Mouse (Mus musculus) layer of hippocampus, adult 11-12 months (tissue): ENCODE measurements around the gene N4bp3.
"Not testable (repeated sequence)": the region's sequence is repeated elsewhere in the genome, so short reads cannot be mapped to it uniquely, and the experiment has no call there.

Experiments used
- DNase-seq: peaks from one replicate; pipeline ENCODE4 v3.0.0; 2022; ENCODE audit warnings: low spot score

N4bp3 gene

GRCm38 (mm10) chr11:51650691-51651515 is at the start of gene N4bp3, which contains the start of gene D930048N14Rik:
N4bp3 (minus strand) TSS chr11:51650842.
D930048N14Rik (plus strand) TSS chr11:51650954.
- DNase-seq: no peak

DNA sequence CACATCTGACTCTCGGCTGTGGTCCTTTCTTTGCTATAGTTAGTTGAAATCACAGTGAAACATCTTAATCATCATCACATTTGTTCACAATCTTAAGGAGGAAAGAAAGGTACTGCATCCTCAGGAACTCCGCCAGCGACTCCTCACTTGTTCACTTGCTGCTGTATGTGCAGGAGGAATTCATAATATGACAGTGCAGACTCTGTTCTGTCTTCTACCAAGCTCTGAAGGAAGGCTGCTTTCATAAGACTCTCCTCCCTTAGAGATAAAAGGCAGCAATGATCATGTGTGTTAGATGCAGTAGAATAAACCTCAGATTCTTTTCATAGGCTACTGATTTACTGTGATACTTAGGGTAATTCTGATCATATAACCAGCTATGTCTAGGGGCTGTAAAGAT is 44.3 kb upstream of the N4bp3 start:
- DNase-seq: no peak

DNA sequence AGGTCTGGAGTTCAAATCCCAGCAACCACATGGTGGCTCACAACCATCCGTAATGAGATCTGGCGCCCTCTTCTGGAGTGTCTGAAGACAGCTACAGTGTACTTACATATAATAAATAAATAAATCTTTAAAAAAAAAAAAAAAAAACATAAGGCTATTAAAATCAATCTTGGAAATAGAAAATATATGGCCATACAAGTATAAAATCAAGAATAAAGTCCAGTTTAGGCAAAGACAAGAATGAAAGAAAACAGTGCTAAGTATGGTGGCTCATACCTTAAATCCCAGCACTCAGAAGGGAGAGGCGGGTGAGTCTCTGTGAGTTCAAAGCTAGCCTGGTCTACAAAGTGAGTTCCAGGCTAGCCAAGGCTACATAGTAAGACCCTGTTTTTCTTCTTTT is 40.0 kb upstream of the N4bp3 start:
- not testable (repeated sequence) for DNase-seq

GRCm38 (mm10) chr11:51689343-51689742 is 38.7 kb upstream of the N4bp3 start:
- no peak for DNase-seq

GRCm38 (mm10) chr11:51688330-51689328 is 38.0 kb upstream of the N4bp3 start, which contains the start of gene 0610009B22Rik:
0610009B22Rik (minus strand) TSS chr11:51688874.
- DNase-seq: peak; percentile 99

DNA sequence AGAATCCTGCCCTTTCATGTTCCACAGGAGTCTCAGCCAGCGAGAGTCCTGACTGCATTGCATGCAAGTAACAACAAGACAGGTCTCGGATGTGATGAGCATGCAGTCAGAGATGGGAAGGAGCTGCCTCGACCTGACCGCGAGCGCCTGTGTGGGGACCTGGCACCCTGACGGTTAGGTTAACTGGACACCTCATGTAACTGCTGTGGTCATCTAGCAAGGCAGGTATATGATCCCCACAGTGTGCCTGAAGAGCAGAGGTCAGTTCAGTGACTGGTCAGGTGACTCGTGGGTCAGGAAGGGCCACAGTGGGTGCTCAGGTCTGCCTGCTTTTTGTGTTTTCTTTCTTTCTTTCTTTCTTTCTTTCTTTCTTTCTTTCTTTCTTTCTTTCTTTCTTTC is 31.3 kb upstream of the N4bp3 start:
- DNase-seq: no peak

DNA sequence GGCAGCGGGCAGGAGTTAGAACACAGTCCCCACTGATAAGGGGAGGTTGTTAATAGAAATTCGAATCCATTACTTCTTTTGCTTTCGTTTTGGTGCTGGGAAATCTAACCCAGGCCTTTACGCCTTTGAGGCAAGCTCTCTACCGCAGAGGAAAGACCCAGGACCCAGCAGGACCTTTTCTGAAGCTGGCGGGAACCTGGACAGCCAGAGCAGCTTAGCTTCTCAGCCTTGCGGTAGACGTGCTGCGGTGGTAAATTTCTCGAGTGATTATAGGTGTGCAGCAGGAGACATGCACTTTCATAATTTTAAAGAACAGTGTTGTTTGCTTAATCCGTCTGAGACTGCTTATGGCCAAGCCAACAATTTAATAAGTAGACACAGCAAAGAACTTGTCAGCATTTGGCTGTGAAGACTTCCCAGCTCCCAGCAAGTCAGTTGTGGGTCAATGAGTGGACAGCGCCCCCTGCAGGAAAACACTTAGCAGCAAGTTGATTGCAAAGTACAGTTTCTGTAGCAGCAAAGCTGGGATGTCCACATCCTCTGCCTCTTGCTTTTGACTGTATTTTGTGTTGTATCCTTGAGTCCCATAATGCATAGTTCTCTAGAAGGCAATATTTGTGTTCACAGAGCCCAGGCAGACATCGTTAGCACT is 30.8 kb upstream of the N4bp3 start:
- peak; percentile 87 for DNase-seq

GRCm38 (mm10) chr11:51679466-51679865 is 28.8 kb upstream of the N4bp3 start:
- DNase-seq: no peak

DNA sequence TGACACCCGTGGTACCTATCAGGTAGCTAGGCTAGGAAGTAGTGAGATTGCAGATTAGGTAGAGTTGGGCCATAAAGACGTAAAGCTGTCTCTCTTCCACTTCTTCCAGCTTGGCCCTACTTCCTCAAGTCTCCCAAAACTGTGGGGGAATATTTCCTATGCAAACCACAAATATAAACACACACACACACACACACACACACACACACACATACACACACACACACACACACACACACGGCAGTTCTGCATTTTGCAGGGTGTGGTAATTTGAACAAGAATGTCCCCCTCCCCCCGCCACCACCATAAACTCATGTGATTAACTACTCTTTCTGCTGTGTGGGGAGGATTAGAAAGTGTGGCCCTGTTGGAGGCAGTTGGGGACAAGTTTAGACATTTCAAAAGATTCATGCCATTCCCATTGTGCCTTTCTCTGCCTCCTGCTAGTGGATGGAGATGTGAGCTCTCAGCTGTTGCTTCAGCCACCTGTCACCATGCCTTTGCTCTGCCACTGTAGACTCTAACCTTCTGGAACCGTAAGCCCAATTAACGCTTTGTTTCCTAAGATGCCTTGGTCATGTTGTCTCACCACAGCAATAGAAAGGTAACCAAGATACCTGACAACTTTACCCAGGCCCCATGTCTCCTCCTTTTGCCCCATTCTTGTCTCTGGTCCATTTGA is 27.2 kb upstream of the N4bp3 start:
- DNase-seq: no peak

GRCm38 (mm10) chr11:51675386-51675785 is 24.7 kb upstream of the N4bp3 start:
- no peak for DNase-seq

- no peak for DNase-seq
Observed at GRCm38 (mm10) chr11:51673291-51673690, 22.6 kb upstream of the N4bp3 start.

GRCm38 (mm10) chr11:51671376-51671775 is 20.7 kb upstream of the N4bp3 start:
- DNase-seq: no peak

GRCm38 (mm10) chr11:51670846-51671245 is 20.2 kb upstream of the N4bp3 start:
- DNase-seq: no peak

GRCm38 (mm10) chr11:51664747-51665146 is 14.1 kb upstream of the N4bp3 start:
- not testable (repeated sequence) for DNase-seq

- DNase-seq: no peak
Observed at GRCm38 (mm10) chr11:51662632-51663031, 12.0 kb upstream of the N4bp3 start.

GRCm38 (mm10) chr11:51661867-51662365 is 11.3 kb upstream of the N4bp3 start:
- DNase-seq: no peak

DNA sequence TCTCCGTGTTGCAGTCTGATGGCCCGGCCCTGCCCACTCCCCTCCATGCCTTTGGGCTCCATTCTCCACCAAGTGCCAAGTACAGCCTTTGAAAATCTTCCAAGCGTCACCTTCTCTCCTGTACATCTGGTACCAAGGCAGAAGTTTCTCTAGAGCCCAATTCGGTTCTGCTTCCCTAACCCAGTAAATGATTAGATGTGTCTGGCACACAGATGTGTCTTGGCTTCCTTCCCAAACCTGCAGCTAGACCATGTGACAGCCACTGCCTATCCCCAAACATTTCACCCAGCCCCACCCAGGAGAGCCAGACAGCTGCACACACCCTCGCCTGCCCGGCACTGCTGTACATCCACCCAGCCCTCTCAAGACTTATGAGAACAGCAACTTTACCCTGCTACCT is 8.1 kb upstream of the N4bp3 start:
- no peak for DNase-seq

GRCm38 (mm10) chr11:51658291-51658690 is 7.6 kb upstream of the N4bp3 start:
- DNase-seq: no peak

DNA sequence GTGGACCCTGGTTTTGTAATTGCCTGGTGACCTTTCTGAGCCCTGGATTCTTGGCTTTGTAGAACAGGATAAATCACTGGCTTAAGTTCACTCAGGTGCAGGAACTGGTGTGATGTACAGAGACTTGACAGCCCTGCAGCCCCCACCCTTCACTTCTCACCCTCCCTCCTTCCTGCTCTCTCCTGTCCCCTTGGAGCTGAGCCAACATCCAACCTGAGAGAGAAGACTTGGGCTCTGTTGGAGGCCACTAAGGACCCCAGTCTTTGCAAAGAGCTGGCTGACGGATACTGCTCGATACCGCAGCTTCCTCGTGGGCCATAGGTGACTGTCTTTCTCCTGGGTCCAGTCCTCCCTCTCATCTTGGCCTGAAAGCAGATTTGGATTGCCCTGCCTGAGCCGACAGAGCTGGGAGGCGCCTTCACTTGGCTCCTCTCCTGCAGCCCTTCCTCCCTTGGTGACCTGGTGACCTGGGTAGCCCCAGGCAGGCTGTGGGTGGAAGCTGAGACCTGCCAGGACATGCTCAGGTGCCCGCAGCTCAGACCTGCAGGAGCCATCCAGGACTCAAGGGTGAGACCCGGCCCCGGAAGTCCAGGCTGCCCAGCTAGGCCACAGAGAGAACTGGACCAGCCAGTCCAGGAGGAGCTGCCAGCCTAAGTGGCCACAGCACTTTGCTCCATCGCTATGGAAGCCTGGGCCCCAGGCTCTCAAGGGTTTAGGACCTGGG is 6.3 kb upstream of the N4bp3 start:
- no peak for DNase-seq

- DNase-seq: no peak
Observed at GRCm38 (mm10) chr11:51654891-51655290, 4.2 kb upstream of the N4bp3 start.

DNA sequence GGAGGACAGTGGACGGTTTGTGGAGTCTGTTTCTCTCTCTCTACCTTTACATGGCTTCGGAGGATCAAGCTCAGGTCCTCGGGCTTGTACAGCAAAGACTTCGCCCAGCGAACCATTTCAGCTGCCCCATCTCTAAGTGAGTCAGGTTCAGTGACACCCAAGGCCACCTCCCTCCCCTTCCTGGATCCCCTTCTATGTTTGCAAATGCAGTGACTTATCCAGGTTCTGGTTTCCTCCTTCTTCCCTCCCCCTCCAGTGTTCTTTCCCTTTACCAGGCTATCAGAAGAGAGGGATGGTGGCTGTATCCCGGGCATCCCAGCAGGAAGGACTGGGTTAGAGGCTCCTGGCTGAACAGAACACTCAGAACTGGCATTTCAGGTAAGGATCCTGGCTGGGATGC is 3.1 kb upstream of the N4bp3 start:
- no peak for DNase-seq
